Mouse (Mus musculus): ENCODE data around the gene Ikbke. TPM values are rescaled to one million over a fixed set of nuclear protein-coding genes. Genes with fewer than 3 reads are reported as not detected.

The Ikbke gene
- polyA plus RNA-seq, 1 experiment from 2014 or later: 0.72 TPM

- 97% methylated on average over 9 of the region's 9 CpGs for WGBS
- H3K9ac ChIP-seq: no peak overlapping the region
- no peak overlapping the region for H3K27ac ChIP-seq
- ATAC-seq (ENCODE audit: low FRiP score): no peak
- H3K36me3 ChIP-seq (replicated peaks): peaks cover 56% of the 10 kb centered on the region
- H3K9me3 ChIP-seq: no peaks in the 10 kb centered on the region
- H3K4me2 ChIP-seq: no peak overlapping the region
- no peaks in the 10 kb centered on the region for H3K27me3 ChIP-seq
- H3K4me3 ChIP-seq (replicated peaks): no peak overlapping the region
- H3K4me1 ChIP-seq: peaks cover 3% of the 10 kb centered on the region; the same call in 1 of the 2 replicates
Measured at GRCm38 (mm10) chr1:131298171-131298570, 18.8 kb upstream of the Ikbke start.

- ATAC-seq (ENCODE audit: low FRiP score): no peak
- no peak overlapping the region for H3K9ac ChIP-seq
- WGBS: 93% methylated on average over 7 of the region's 7 CpGs
- H3K36me3 ChIP-seq (replicated peaks): peaks cover 70% of the 10 kb centered on the region
- peaks cover 3% of the 10 kb centered on the region; the same call in 1 of the 2 replicates for H3K4me1 ChIP-seq
- no peak overlapping the region for H3K27ac ChIP-seq
- H3K9me3 ChIP-seq: no peaks in the 10 kb centered on the region
- H3K27me3 ChIP-seq: no peaks in the 10 kb centered on the region
- no peak overlapping the region for H3K4me2 ChIP-seq
- no peak overlapping the region for H3K4me3 ChIP-seq (replicated peaks)
Measured at GRCm38 (mm10) chr1:131296726-131297125, 17.3 kb upstream of the Ikbke start.

GRCm38 (mm10) chr1:131295200-131295599 is 15.8 kb upstream of the Ikbke start:
- ATAC-seq (ENCODE audit: low FRiP score): no peak
- Histone ChIP-seq H3K9ac (no peak overlapping the region), H3K4me3 (replicated peaks) (no peak overlapping the region), H3K36me3 (replicated peaks) (peaks cover 63% of the 10 kb centered on the region), H3K4me1 (peaks cover 3% of the 10 kb centered on the region; the same call in 1 of the 2 replicates), H3K4me2 (no peak overlapping the region), H3K27ac (no peak overlapping the region), H3K27me3 (no peaks in the 10 kb centered on the region), H3K9me3 (no peaks in the 10 kb centered on the region)
- 85% methylated on average over 8 of the region's 8 CpGs for WGBS

- 96% methylated on average over 2 of the region's 2 CpGs for WGBS
- H3K9ac ChIP-seq: no peak overlapping the region
- no peak overlapping the region for H3K27ac ChIP-seq
- H3K4me3 ChIP-seq (replicated peaks): no peak overlapping the region
- peaks cover 3% of the 10 kb centered on the region; the same call in 1 of the 2 replicates for H3K4me1 ChIP-seq
- H3K36me3 ChIP-seq (replicated peaks): peaks cover 57% of the 10 kb centered on the region
- ATAC-seq (ENCODE audit: low FRiP score): no peak
- H3K4me2 ChIP-seq: no peak overlapping the region
- H3K27me3 ChIP-seq: no peaks in the 10 kb centered on the region
- no peaks in the 10 kb centered on the region for H3K9me3 ChIP-seq
Measured at GRCm38 (mm10) chr1:131293922-131294250, 14.5 kb upstream of the Ikbke start.

- Histone ChIP-seq H3K27me3 (no peaks in the 10 kb centered on the region), H3K36me3 (replicated peaks) (peaks cover 60% of the 10 kb centered on the region), H3K9me3 (no peaks in the 10 kb centered on the region), H3K4me2 (no peak overlapping the region), H3K4me1 (peaks cover 3% of the 10 kb centered on the region; the same call in 1 of the 2 replicates), H3K9ac (no peak overlapping the region), H3K27ac (no peak overlapping the region), H3K4me3 (replicated peaks) (no peak overlapping the region)
- ATAC-seq (ENCODE audit: low FRiP score): no peak
- 91% methylated on average over 4 of the region's 4 CpGs for WGBS
Measured at GRCm38 (mm10) chr1:131293221-131293921, 14.0 kb upstream of the Ikbke start.

- peaks cover 48% of the 10 kb centered on the region for H3K36me3 ChIP-seq (replicated peaks)
Measured at GRCm38 (mm10) chr1:131290648-131291047, 11.2 kb upstream of the Ikbke start.

GRCm38 (mm10) chr1:131288938-131289337 is 9.5 kb upstream of the Ikbke start:
- Histone ChIP-seq H3K4me1 (no peaks in the 10 kb centered on the region), H3K4me3 (replicated peaks) (no peak overlapping the region), H3K4me2 (no peak overlapping the region), H3K36me3 (replicated peaks) (peaks cover 38% of the 10 kb centered on the region), H3K27me3 (no peaks in the 10 kb centered on the region), H3K27ac (no peak overlapping the region), H3K9ac (no peak overlapping the region), H3K9me3 (no peaks in the 10 kb centered on the region)
- no peak for ATAC-seq (ENCODE audit: low FRiP score)
- WGBS: 86% methylated on average over 6 of the region's 6 CpGs

More at GRCm38 (mm10) chr1:131290648-131291047, 11.2 kb upstream of the Ikbke start:
- H3K9me3 ChIP-seq: no peaks in the 10 kb centered on the region
- peak; percentile 54 for ATAC-seq (ENCODE audit: low FRiP score)
- H3K27ac ChIP-seq: no peak overlapping the region
- no peak overlapping the region for H3K4me3 ChIP-seq (replicated peaks)
- H3K4me1 ChIP-seq: peaks cover 3% of the 10 kb centered on the region; the same call in 1 of the 2 replicates
- H3K4me2 ChIP-seq: no peak overlapping the region
- 33% methylated on average over 2 of the region's 2 CpGs for WGBS
- no peak overlapping the region for H3K9ac ChIP-seq
- H3K27me3 ChIP-seq: no peaks in the 10 kb centered on the region

- no peaks in the 10 kb centered on the region for H3K27me3 ChIP-seq
- WGBS: 68% methylated on average over 2 of the region's 2 CpGs
- no peak for ATAC-seq (ENCODE audit: low FRiP score)
- H3K9me3 ChIP-seq: no peaks in the 10 kb centered on the region
- H3K36me3 ChIP-seq (replicated peaks): peaks cover 30% of the 10 kb centered on the region
- H3K9ac ChIP-seq: no peak overlapping the region
- no peak overlapping the region for H3K4me3 ChIP-seq (replicated peaks)
- H3K27ac ChIP-seq: no peak overlapping the region
- no peak overlapping the region for H3K4me2 ChIP-seq
- no peaks in the 10 kb centered on the region for H3K4me1 ChIP-seq
Measured at GRCm38 (mm10) chr1:131287267-131287666, 7.9 kb upstream of the Ikbke start.

- H3K9me3 ChIP-seq: no peaks in the 10 kb centered on the region
- 85% methylated on average over 5 of the region's 5 CpGs for WGBS
- no peak overlapping the region for H3K4me3 ChIP-seq (replicated peaks)
- H3K36me3 ChIP-seq (replicated peaks): peaks cover 25% of the 10 kb centered on the region
- H3K27ac ChIP-seq: no peak overlapping the region
- no peaks in the 10 kb centered on the region for H3K4me1 ChIP-seq
- H3K4me2 ChIP-seq: no peak overlapping the region
- no peak overlapping the region for H3K9ac ChIP-seq
- H3K27me3 ChIP-seq: no peaks in the 10 kb centered on the region
- no peak for ATAC-seq (ENCODE audit: low FRiP score)
Measured at GRCm38 (mm10) chr1:131286803-131287202, 7.4 kb upstream of the Ikbke start.

- 82% methylated on average over 4 of the region's 4 CpGs for WGBS
- Histone ChIP-seq H3K4me3 (replicated peaks) (no peak overlapping the region), H3K27me3 (no peaks in the 10 kb centered on the region), H3K27ac (no peak overlapping the region), H3K9me3 (no peaks in the 10 kb centered on the region), H3K36me3 (replicated peaks) (peaks cover 22% of the 10 kb centered on the region), H3K9ac (no peak overlapping the region), H3K4me2 (no peak overlapping the region), H3K4me1 (no peaks in the 10 kb centered on the region)
- ATAC-seq (ENCODE audit: low FRiP score): no peak
Measured at GRCm38 (mm10) chr1:131284616-131285015, 5.2 kb upstream of the Ikbke start.

GRCm38 (mm10) chr1:131284167-131284566 is 4.8 kb upstream of the Ikbke start:
- Histone ChIP-seq H3K9ac (no peak overlapping the region), H3K9me3 (no peaks in the 10 kb centered on the region), H3K4me2 (no peak overlapping the region), H3K27me3 (no peaks in the 10 kb centered on the region), H3K4me1 (no peaks in the 10 kb centered on the region), H3K4me3 (replicated peaks) (no peak overlapping the region), H3K36me3 (replicated peaks) (peaks cover 18% of the 10 kb centered on the region), H3K27ac (no peak overlapping the region)
- 87% methylated on average over 1 of the region's 1 CpGs for WGBS
- no peak for ATAC-seq (ENCODE audit: low FRiP score)

- Histone ChIP-seq H3K4me3 (replicated peaks) (no peak overlapping the region), H3K4me1 (no peaks in the 10 kb centered on the region), H3K27ac (no peak overlapping the region), H3K4me2 (no peak overlapping the region), H3K9me3 (no peaks in the 10 kb centered on the region), H3K36me3 (replicated peaks) (0 out of 2 replicates have a peak, but pooled peaks cover 5% of the 10 kb centered on the region), H3K9ac (no peak overlapping the region), H3K27me3 (no peaks in the 10 kb centered on the region)
- WGBS: 69% methylated on average over 4 of the region's 4 CpGs
- no peak for ATAC-seq (ENCODE audit: low FRiP score)
Measured at GRCm38 (mm10) chr1:131281731-131282130, 2.3 kb upstream of the Ikbke start.

GRCm38 (mm10) chr1:131280280-131280679 is 874 bp upstream of the Ikbke start:
- no peak overlapping the region for H3K27ac ChIP-seq
- H3K36me3 ChIP-seq (replicated peaks): no peaks in the 10 kb centered on the region
- WGBS: 64% methylated on average over 3 of the region's 3 CpGs
- H3K9me3 ChIP-seq: no peaks in the 10 kb centered on the region
- ATAC-seq (ENCODE audit: low FRiP score): no peak
- no peak overlapping the region for H3K4me2 ChIP-seq
- no peaks in the 10 kb centered on the region for H3K27me3 ChIP-seq
- H3K9ac ChIP-seq: no peak overlapping the region
- H3K4me3 ChIP-seq (replicated peaks): no peak overlapping the region
- H3K4me1 ChIP-seq: no peaks in the 10 kb centered on the region; the same call in 1 of the 2 replicates

All from forebrain, embryonic 12.5 days (tissue).